Mouse (Mus musculus): ENCODE measurements around the gene Dst. TPM values are rescaled to one million over a fixed set of nuclear protein-coding genes. Genes with fewer than 3 reads are reported as not detected.

The Dst gene
- total and polyA plus RNA-seq, 3 experiments, result 9.1 to 28.0 (median 20.5) TPM

DNA sequence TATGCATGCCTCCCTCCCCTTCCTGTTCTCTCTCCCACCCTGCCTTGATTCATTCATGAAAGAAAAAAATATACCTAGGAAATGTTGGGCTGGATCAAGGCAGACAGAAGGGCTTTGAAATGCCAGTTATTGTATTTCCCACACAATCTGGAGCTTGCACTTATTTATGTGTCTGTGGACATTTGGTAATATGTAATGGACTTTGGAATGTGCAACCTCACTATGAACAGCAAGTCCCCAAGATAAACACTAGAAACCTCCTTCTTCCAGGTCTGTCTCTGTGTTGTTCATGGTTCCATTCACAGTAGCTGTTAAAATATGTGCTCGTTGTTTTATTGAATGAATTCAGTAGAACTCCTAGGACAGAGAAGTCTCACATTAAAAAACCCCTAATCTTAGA is 153.8 kb downstream of the Dst start:
- Histone ChIP-seq H3K4me1 (ENCODE audit: control insufficient read depth in 1 of 2, insufficient read depth in 2 of 2) (peaks cover 0 to 11% of the 10 kb centered on the region in 2 experiments; a peak in 2 of 4 replicates), H3K9ac (ENCODE audit: insufficient read depth, low read depth) (no peak overlapping the region), H3K79me2 (replicated peaks; ENCODE audit: control insufficient read depth, extremely low read depth, insufficient read depth, poor library complexity, severe bottlenecking) (no peaks in the 10 kb centered on the region), H3K27ac (ENCODE audit: insufficient read depth, low read depth) (no peak overlapping the region), H3K4me3 (replicated peaks in 1 of 3; ENCODE audit: low read depth in 2 of 3, low read length in 2 of 3, poor library complexity in 1 of 3) (no peak overlapping the region), H3K9me3 (replicated peaks; ENCODE audit: low read length) (no peaks in the 10 kb centered on the region), H3K36me3 (replicated peaks in 1 of 2; ENCODE audit: control insufficient read depth in 1 of 2, insufficient read depth in 1 of 2, low read length in 1 of 2) (peaks cover 0 to 2% of the 10 kb centered on the region in 2 experiments), H3K4me2 (ENCODE audit: insufficient read depth, low read depth, poor library complexity, severe bottlenecking) (no peak overlapping the region), H3K27me3 (replicated peaks) (no peaks in the 10 kb centered on the region)
- dilution Hi-C loops (cut with MboI; ENCODE audit: extremely low pct_ligation_motif_present, extremely low pct_unique_long_range_greater_than_20kb, low sequenced_read_pairs) (no loop called here), in situ Hi-C loops (cut with MboI; ENCODE audit: low pct_ligation_motif_present, low pct_unique_long_range_greater_than_20kb, low sequenced_read_pairs) (no loop called here)
- no peak for DNase-seq (ENCODE audit: extremely low read depth)
- TF ChIP-seq SIN3A (IDR thresholded peaks at IDR 0.05; ENCODE audit: low read length) (no peak), USF1 (IDR thresholded peaks at IDR 0.05; ENCODE audit: low read depth, low read length) (no peak), USF2 (conservative IDR thresholded peaks at IDR 0.05; ENCODE audit: low read depth, low read length) (no peak), MAZ (IDR thresholded peaks at IDR 0.05; ENCODE audit: low read depth, low read length) (no peak), IRF4 (IDR thresholded peaks at IDR 0.05; ENCODE audit: low read depth, low read length) (no peak), MYC (IDR thresholded peaks at IDR 0.05; ENCODE audit: low read depth, low read length) (no peak), E2F4 (IDR thresholded peaks at IDR 0.05; ENCODE audit: insufficient replicate concordance, low read depth, low read length) (no peak), CHD2 (IDR thresholded peaks at IDR 0.05; ENCODE audit: low read length) (no peak), UBTF (IDR thresholded peaks at IDR 0.05; ENCODE audit: low read depth, low read length) (no peak), CTCF (conservative IDR thresholded peaks at IDR 0.05 in 1 of 2, IDR thresholded peaks at IDR 0.05 in 1 of 2; ENCODE audit: low read depth in 2 of 2, low read length in 2 of 2) (no peak), ZKSCAN1 (IDR thresholded peaks at IDR 0.05; ENCODE audit: borderline replicate concordance, low read depth, low read length) (no peak), HCFC1 (IDR thresholded peaks at IDR 0.05; ENCODE audit: low read depth, low read length) (no peak), BHLHE40 (IDR thresholded peaks at IDR 0.05; ENCODE audit: low read depth, low read length) (no peak), NELFE (IDR thresholded peaks at IDR 0.05; ENCODE audit: low read depth, low read length) (no peak), ZMIZ1 (IDR thresholded peaks at IDR 0.05; ENCODE audit: low read depth, low read length) (no peak), PAX5 (IDR thresholded peaks at IDR 0.05; ENCODE audit: low read length) (no peak)

DNA sequence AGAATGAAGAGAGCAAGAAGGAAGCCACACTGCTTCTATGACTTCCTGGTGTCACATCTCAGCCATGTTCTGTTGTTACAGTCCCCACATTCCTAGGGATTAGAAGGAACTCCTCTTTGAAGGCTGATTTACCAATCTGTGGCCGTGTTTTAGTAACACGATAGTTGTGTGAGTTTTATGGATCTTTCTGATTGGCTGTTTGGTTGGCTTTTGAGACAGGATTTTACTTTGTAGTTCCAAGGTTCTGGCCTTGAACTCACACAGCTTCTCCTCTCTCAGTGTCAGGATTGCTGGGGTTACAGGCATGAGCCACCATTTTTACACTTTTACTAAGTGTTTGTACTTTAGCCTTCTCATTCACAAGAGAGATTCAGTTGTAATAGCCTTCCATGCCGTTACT is 155.9 kb downstream of the Dst start:
- Histone ChIP-seq H3K9me3 (replicated peaks; ENCODE audit: low read length) (no peaks in the 10 kb centered on the region), H3K4me2 (ENCODE audit: insufficient read depth, low read depth, poor library complexity, severe bottlenecking) (no peak overlapping the region), H3K9ac (ENCODE audit: insufficient read depth, low read depth) (no peak overlapping the region), H3K4me3 (replicated peaks in 1 of 3; ENCODE audit: low read depth in 2 of 3, low read length in 2 of 3, poor library complexity in 1 of 3) (no peak overlapping the region), H3K79me2 (replicated peaks; ENCODE audit: control insufficient read depth, extremely low read depth, insufficient read depth, poor library complexity, severe bottlenecking) (no peaks in the 10 kb centered on the region), H3K36me3 (replicated peaks in 1 of 2; ENCODE audit: control insufficient read depth in 1 of 2, insufficient read depth in 1 of 2, low read length in 1 of 2) (peaks cover 0 to 2% of the 10 kb centered on the region in 2 experiments), H3K27ac (ENCODE audit: insufficient read depth, low read depth) (no peak overlapping the region), H3K27me3 (replicated peaks) (no peaks in the 10 kb centered on the region), H3K4me1 (ENCODE audit: control insufficient read depth in 1 of 2, insufficient read depth in 2 of 2) (peaks cover 0 to 11% of the 10 kb centered on the region in 2 experiments; a peak in 2 of 4 replicates)
- DNase-seq (ENCODE audit: extremely low read depth), result no peak
- TF ChIP-seq IRF4 (IDR thresholded peaks at IDR 0.05; ENCODE audit: low read depth, low read length), result no peak
- no peak for TF ChIP-seq GABPA (IDR thresholded peaks at IDR 0.05; ENCODE audit: insufficient replicate concordance, low read depth, low read length)
- TF ChIP-seq POLR2A (IDR thresholded peaks at IDR 0.05; ENCODE audit: low read depth, low read length), result no peak
- no peak for TF ChIP-seq ETS1 (conservative IDR thresholded peaks at IDR 0.05; ENCODE audit: low read depth, low read length)
- no peak for TF ChIP-seq PAX5 (IDR thresholded peaks at IDR 0.05; ENCODE audit: low read length)
- no peak for TF ChIP-seq ZNF384 (IDR thresholded peaks at IDR 0.05; ENCODE audit: low read depth, low read length)
- TF ChIP-seq NELFE (IDR thresholded peaks at IDR 0.05; ENCODE audit: low read depth, low read length), result no peak
- TF ChIP-seq TCF12 (IDR thresholded peaks at IDR 0.05; ENCODE audit: low read depth, low read length), result no peak
- no peak for TF ChIP-seq ELF1 (IDR thresholded peaks at IDR 0.05; ENCODE audit: low read depth, low read length)
- no peak for TF ChIP-seq ZKSCAN1 (IDR thresholded peaks at IDR 0.05; ENCODE audit: borderline replicate concordance, low read depth, low read length)
- TF ChIP-seq RCOR1 (conservative IDR thresholded peaks at IDR 0.05; ENCODE audit: low read depth, low read length), result no peak
- in situ Hi-C loops (cut with MboI; ENCODE audit: low pct_ligation_motif_present, low pct_unique_long_range_greater_than_20kb, low sequenced_read_pairs), result no loop called here
- dilution Hi-C loops (cut with MboI; ENCODE audit: extremely low pct_ligation_motif_present, extremely low pct_unique_long_range_greater_than_20kb, low sequenced_read_pairs), result no loop called here
